Comparison of ENCODE assay signal across 8 mouse cellular contexts in genomic region chr17:25183232-25183631, GRCm38 (mm10). TPM values are rescaled to one million over a fixed set of nuclear protein-coding genes. Genes with fewer than 3 reads are reported as not detected.
DNase-seq lines count a peak whose midpoint lies in the region; ATAC-seq lines count a peak whose summit lies in the region.

No protein-coding gene starts in this region.

- H3K9me3 ChIP-seq in neural tube, embryonic 12.5 days, result no peaks in the 10 kb centered on the region
- H3K9me3 ChIP-seq in liver, embryonic 13.5 days (replicated peaks), result no peaks in the 10 kb centered on the region

- no peaks in the 10 kb centered on the region for H3K36me3 ChIP-seq in neural tube, embryonic 12.5 days
- H3K36me3 ChIP-seq in liver, embryonic 13.5 days, result 0 out of 2 replicates have a peak, but pooled peaks cover 3% of the 10 kb centered on the region

- no peak overlapping the region for H3K27ac ChIP-seq in neural tube, embryonic 12.5 days
- no peak overlapping the region for H3K27ac ChIP-seq in liver, embryonic 13.5 days

- DNase-seq in cerebellum, adult 9-10 months, result peak; percentile 43
- DNase-seq in cerebellum, postnatal 36 days, result no peak
- DNase-seq in neural tube, embryonic 10.5 days (ENCODE audit: extremely low spot score, low spot score), result no peak
- no peak for DNase-seq in liver, embryonic 13.5 days
- DNase-seq in spleen, postnatal 10 days (ENCODE audit: low spot score in 2 of 2), result no peak
- DNase-seq in spleen, postnatal 36 days (ENCODE audit: low spot score in 2 of 2), result no peak

- H3K4me1 ChIP-seq in neural tube, embryonic 12.5 days, result peaks cover 15% of the 10 kb centered on the region
- peaks cover 46% of the 10 kb centered on the region for H3K4me1 ChIP-seq in liver, embryonic 13.5 days (replicated peaks)

- H3K4me3 ChIP-seq in neural tube, embryonic 12.5 days, result no peak overlapping the region
- H3K4me3 ChIP-seq in liver, embryonic 13.5 days (replicated peaks), result peak overlapping the region; percentile 85

- 0 out of 2 replicates have a peak overlapping the region, but pooled peaks have one; percentile 87 for H3K9ac ChIP-seq in neural tube, embryonic 12.5 days
- peak overlapping the region; percentile 87 for H3K9ac ChIP-seq in liver, embryonic 13.5 days

- no peak for ATAC-seq in neural tube, embryonic 12.5 days (ENCODE audit: low FRiP score, low read depth)
- ATAC-seq in liver, embryonic 13.5 days (ENCODE audit: low read depth), result no peak
- ATAC-seq in frontal cortex, adult (ENCODE audit: low TSS enrichment), result no peak

- peak overlapping the region; percentile 96 for H3K4me2 ChIP-seq in neural tube, embryonic 12.5 days (replicated peaks)
- peak overlapping the region; percentile 95 for H3K4me2 ChIP-seq in liver, embryonic 13.5 days

- H3K27me3 ChIP-seq in neural tube, embryonic 12.5 days (replicated peaks), result no peaks in the 10 kb centered on the region; the same call in 1 of the 2 replicates
- 0 out of 2 replicates have a peak, but pooled peaks cover 23% of the 10 kb centered on the region for H3K27me3 ChIP-seq in liver, embryonic 13.5 days

RNA-seq across cellular contexts. Expression of gene BC003965, which starts 1.1 kb away (rescaled TPM):
- 34.1 and 36.2 TPM in 2 replicates for polyA plus RNA-seq in neural tube, embryonic 12.5 days (2016; fragmentation: Nextera tagmentation; extraction: Ambion mirVana)
- polyA plus RNA-seq in liver, embryonic 13.5 days (2015; fragmentation: Nextera tagmentation; extraction: Ambion mirVana), result 23.8 and 27.3 TPM in 2 replicates

RNA-seq across cellular contexts. Expression of gene Unkl, which starts 5.0 kb away (rescaled TPM):
- polyA plus RNA-seq in neural tube, embryonic 12.5 days (2016; fragmentation: Nextera tagmentation; extraction: Ambion mirVana), result 9.4 TPM in 2 replicates
- polyA plus RNA-seq in liver, embryonic 13.5 days (2015; fragmentation: Nextera tagmentation; extraction: Ambion mirVana), result 14.4 and 18.0 TPM in 2 replicates

RNA-seq across cellular contexts. Expression of gene Gm38655, which starts 8.0 kb away (rescaled TPM):
- polyA plus RNA-seq in neural tube, embryonic 12.5 days (2016; fragmentation: Nextera tagmentation; extraction: Ambion mirVana), result not detected in 2 replicates
- polyA plus RNA-seq in liver, embryonic 13.5 days (2015; fragmentation: Nextera tagmentation; extraction: Ambion mirVana), result not detected in 2 replicates

RNA-seq across cellular contexts. Expression of gene Ccdc154, which starts 21.0 kb away (rescaled TPM):
- not detected in 2 replicates for polyA plus RNA-seq in neural tube, embryonic 12.5 days (2016; fragmentation: Nextera tagmentation; extraction: Ambion mirVana)
- not detected in 2 replicates for polyA plus RNA-seq in liver, embryonic 13.5 days (2015; fragmentation: Nextera tagmentation; extraction: Ambion mirVana)

RNA-seq across cellular contexts. Expression of gene Clcn7, which starts 50.0 kb away (rescaled TPM):
- 22.4 and 25.1 TPM in 2 replicates for polyA plus RNA-seq in neural tube, embryonic 12.5 days (2016; fragmentation: Nextera tagmentation; extraction: Ambion mirVana)
- 9.1 and 12.8 TPM in 2 replicates for polyA plus RNA-seq in liver, embryonic 13.5 days (2015; fragmentation: Nextera tagmentation; extraction: Ambion mirVana)
